Mouse (Mus musculus): Measurements from ENCODE around the gene Ccdc24. TPM values are rescaled to one million over a fixed set of nuclear protein-coding genes. Genes with fewer than 3 reads are reported as not detected.

Ccdc24 gene
- total and polyA plus RNA-seq, 2 experiments = 0.51 TPM; not detected in 1

GRCm38 (mm10) chr4:117852152-117852868 is 20.0 kb downstream of the Ccdc24 start:
- Histone ChIP-seq H3K4me3 (ENCODE audit: insufficient read depth, low read depth, low read length) (no peak overlapping the region), H3K79me2 (ENCODE audit: control insufficient read depth, insufficient read depth, low read length) (no peaks in the 10 kb centered on the region), H3K27ac (replicated peaks; ENCODE audit: insufficient read depth, low read depth, low read length) (no peak overlapping the region), H3K4me1 (ENCODE audit: control insufficient read depth, insufficient read depth, low read length) (no peaks in the 10 kb centered on the region), H3K36me3 (ENCODE audit: control insufficient read depth, insufficient read depth, low read length) (no peaks in the 10 kb centered on the region; the same call in 1 of the 2 replicates), H3K27me3 (ENCODE audit: control insufficient read depth, insufficient read depth, low read length) (no peaks in the 10 kb centered on the region), H3K9ac (ENCODE audit: low read depth, low read length) (no peak overlapping the region)
- TF ChIP-seq CTCF (IDR thresholded peaks at IDR 0.05; ENCODE audit: low read depth, low read length) (no peak), POLR2A (IDR thresholded peaks at IDR 0.05; ENCODE audit: extremely low read depth, insufficient read depth, low read length) (no peak)
- WGBS = 37% methylated on average over 10 of the region's 10 CpGs
- DNase-seq (ENCODE audit: extremely low read depth, low read depth, low spot score) = peak; percentile 49

DNA sequence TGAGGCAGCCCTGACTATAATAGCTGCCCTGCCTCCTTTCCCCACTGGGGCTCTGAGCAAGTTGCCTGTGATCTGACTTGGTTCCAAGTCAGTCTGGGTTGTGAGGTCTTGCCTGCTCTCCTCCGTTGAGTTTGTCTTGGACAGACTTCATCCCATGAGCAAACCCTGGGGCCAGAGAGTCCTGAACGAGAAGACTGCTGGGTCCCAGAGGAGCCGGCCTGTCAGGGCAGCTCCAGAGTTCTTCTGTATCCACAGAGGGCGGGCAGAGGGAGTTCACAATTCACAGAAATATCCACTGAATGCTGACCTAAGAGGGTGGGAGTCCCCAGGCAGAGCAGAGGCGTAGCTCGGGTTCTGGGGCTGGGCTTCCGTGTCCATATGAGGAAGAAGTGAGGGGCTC is 21.5 kb downstream of the Ccdc24 start:
- Histone ChIP-seq H3K27me3 (ENCODE audit: control insufficient read depth, insufficient read depth, low read length) (no peaks in the 10 kb centered on the region), H3K9ac (ENCODE audit: low read depth, low read length) (no peak overlapping the region), H3K36me3 (ENCODE audit: control insufficient read depth, insufficient read depth, low read length) (peaks cover 3% of the 10 kb centered on the region), H3K27ac (replicated peaks; ENCODE audit: insufficient read depth, low read depth, low read length) (no peak overlapping the region), H3K79me2 (ENCODE audit: control insufficient read depth, insufficient read depth, low read length) (no peaks in the 10 kb centered on the region), H3K4me3 (ENCODE audit: insufficient read depth, low read depth, low read length) (no peak overlapping the region), H3K4me1 (ENCODE audit: control insufficient read depth, insufficient read depth, low read length) (no peaks in the 10 kb centered on the region)
- WGBS = 67% methylated on average over 7 of the region's 7 CpGs
- no peak for DNase-seq (ENCODE audit: extremely low read depth, low read depth, low spot score)
- TF ChIP-seq CTCF (IDR thresholded peaks at IDR 0.05; ENCODE audit: low read depth, low read length) (no peak), POLR2A (IDR thresholded peaks at IDR 0.05; ENCODE audit: extremely low read depth, insufficient read depth, low read length) (no peak)

DNA sequence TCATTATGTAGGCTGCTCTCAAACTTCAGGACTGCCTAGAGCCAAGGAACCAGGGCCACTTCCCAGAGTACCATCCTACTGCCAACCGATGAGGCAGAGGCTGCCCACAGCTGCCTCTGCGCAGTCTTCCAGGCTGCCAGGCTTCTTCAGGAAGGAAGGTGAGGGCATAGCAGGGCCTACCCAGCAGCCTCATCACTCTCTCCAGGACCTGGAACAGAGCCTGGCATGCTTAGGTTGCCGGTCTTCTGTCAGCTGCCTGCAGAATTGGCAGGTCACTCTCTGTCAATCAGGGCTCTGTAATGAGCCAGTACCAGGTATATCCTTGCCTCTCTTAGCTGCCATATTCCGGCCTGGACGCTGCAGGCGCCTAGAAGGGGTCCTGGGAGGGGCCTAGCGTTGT is 22.2 kb downstream of the Ccdc24 start:
- no peaks in the 10 kb centered on the region for H3K4me1 ChIP-seq (ENCODE audit: control insufficient read depth, insufficient read depth, low read length)
- peaks cover 3% of the 10 kb centered on the region for H3K36me3 ChIP-seq (ENCODE audit: control insufficient read depth, insufficient read depth, low read length)
- no peaks in the 10 kb centered on the region for H3K79me2 ChIP-seq (ENCODE audit: control insufficient read depth, insufficient read depth, low read length)
- TF ChIP-seq CTCF (IDR thresholded peaks at IDR 0.05; ENCODE audit: low read depth, low read length) (no peak), POLR2A (IDR thresholded peaks at IDR 0.05; ENCODE audit: extremely low read depth, insufficient read depth, low read length) (no peak)
- H3K27me3 ChIP-seq (ENCODE audit: control insufficient read depth, insufficient read depth, low read length) = no peaks in the 10 kb centered on the region
- WGBS = 81% methylated on average over 7 of the region's 7 CpGs
- no peak overlapping the region for H3K27ac ChIP-seq (replicated peaks; ENCODE audit: insufficient read depth, low read depth, low read length)
- no peak overlapping the region for H3K9ac ChIP-seq (ENCODE audit: low read depth, low read length)
- peak; percentile 37 for DNase-seq (ENCODE audit: extremely low read depth, low read depth, low spot score)
- no peak overlapping the region for H3K4me3 ChIP-seq (ENCODE audit: insufficient read depth, low read depth, low read length)

DNA sequence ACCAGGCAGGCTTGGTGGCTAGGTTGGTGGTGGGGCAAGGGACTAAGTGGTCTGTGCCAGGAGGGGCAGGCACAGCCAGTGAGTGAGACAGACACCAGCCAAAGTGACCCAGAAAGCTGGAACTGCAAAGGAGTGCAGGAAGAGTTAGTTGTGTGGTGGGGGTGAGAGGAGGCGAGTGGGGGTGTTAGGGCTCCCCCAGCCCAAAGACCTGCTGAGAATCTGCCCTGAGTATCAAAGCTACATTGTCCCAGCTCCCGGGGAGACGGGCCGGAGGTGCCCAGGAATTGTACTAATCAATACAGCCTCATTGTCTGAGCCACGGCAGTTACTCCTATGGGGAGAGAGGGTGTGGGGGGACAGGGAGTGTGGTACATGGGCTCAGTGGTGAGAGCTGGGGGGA is 22.9 kb downstream of the Ccdc24 start:
- WGBS = 76% methylated on average over 5 of the region's 5 CpGs
- H3K9ac ChIP-seq (ENCODE audit: low read depth, low read length) = no peak overlapping the region
- H3K79me2 ChIP-seq (ENCODE audit: control insufficient read depth, insufficient read depth, low read length) = no peaks in the 10 kb centered on the region
- H3K36me3 ChIP-seq (ENCODE audit: control insufficient read depth, insufficient read depth, low read length) = peaks cover 3% of the 10 kb centered on the region
- no peak for TF ChIP-seq POLR2A (IDR thresholded peaks at IDR 0.05; ENCODE audit: extremely low read depth, insufficient read depth, low read length)
- TF ChIP-seq CTCF (IDR thresholded peaks at IDR 0.05; ENCODE audit: low read depth, low read length) = no peak
- no peak overlapping the region for H3K4me3 ChIP-seq (ENCODE audit: insufficient read depth, low read depth, low read length)
- H3K4me1 ChIP-seq (ENCODE audit: control insufficient read depth, insufficient read depth, low read length) = no peaks in the 10 kb centered on the region
- H3K27me3 ChIP-seq (ENCODE audit: control insufficient read depth, insufficient read depth, low read length) = no peaks in the 10 kb centered on the region
- no peak for DNase-seq (ENCODE audit: extremely low read depth, low read depth, low spot score)
- no peak overlapping the region for H3K27ac ChIP-seq (replicated peaks; ENCODE audit: insufficient read depth, low read depth, low read length)

- no peak for DNase-seq (ENCODE audit: extremely low read depth, low read depth, low spot score)
- Histone ChIP-seq H3K27ac (replicated peaks; ENCODE audit: insufficient read depth, low read depth, low read length) (no peak overlapping the region), H3K79me2 (ENCODE audit: control insufficient read depth, insufficient read depth, low read length) (no peaks in the 10 kb centered on the region), H3K36me3 (ENCODE audit: control insufficient read depth, insufficient read depth, low read length) (peaks cover 3% of the 10 kb centered on the region), H3K27me3 (ENCODE audit: control insufficient read depth, insufficient read depth, low read length) (no peaks in the 10 kb centered on the region), H3K4me1 (ENCODE audit: control insufficient read depth, insufficient read depth, low read length) (no peaks in the 10 kb centered on the region), H3K4me3 (ENCODE audit: insufficient read depth, low read depth, low read length) (no peak overlapping the region), H3K9ac (ENCODE audit: low read depth, low read length) (no peak overlapping the region)
- 86% methylated on average over 17 of the region's 17 CpGs for WGBS
- TF ChIP-seq CTCF (IDR thresholded peaks at IDR 0.05; ENCODE audit: low read depth, low read length) = no peak
- TF ChIP-seq POLR2A (IDR thresholded peaks at IDR 0.05; ENCODE audit: extremely low read depth, insufficient read depth, low read length) = no peak
Observed at GRCm38 (mm10) chr4:117849063-117849462, 23.3 kb downstream of the Ccdc24 start.

GRCm38 (mm10) chr4:117847011-117847410 is 25.3 kb downstream of the Ccdc24 start:
- Histone ChIP-seq H3K27me3 (ENCODE audit: control insufficient read depth, insufficient read depth, low read length) (no peaks in the 10 kb centered on the region), H3K4me1 (ENCODE audit: control insufficient read depth, insufficient read depth, low read length) (no peaks in the 10 kb centered on the region), H3K36me3 (ENCODE audit: control insufficient read depth, insufficient read depth, low read length) (peaks cover 3% of the 10 kb centered on the region), H3K79me2 (ENCODE audit: control insufficient read depth, insufficient read depth, low read length) (no peaks in the 10 kb centered on the region), H3K4me3 (ENCODE audit: insufficient read depth, low read depth, low read length) (no peak overlapping the region), H3K9ac (ENCODE audit: low read depth, low read length) (no peak overlapping the region), H3K27ac (replicated peaks; ENCODE audit: insufficient read depth, low read depth, low read length) (no peak overlapping the region)
- TF ChIP-seq POLR2A (IDR thresholded peaks at IDR 0.05; ENCODE audit: extremely low read depth, insufficient read depth, low read length) = no peak
- WGBS = 92% methylated on average over 2 of the region's 2 CpGs
- DNase-seq (ENCODE audit: extremely low read depth, low read depth, low spot score) = no peak
